Mouse (Mus musculus) left cerebral cortex, postnatal 4 days (tissue): ENCODE data around the gene Klhl25. TPM values are rescaled to one million over a fixed set of nuclear protein-coding genes. Genes with fewer than 3 reads are reported as not detected.
"Not testable (repeated sequence)": the region's sequence is repeated elsewhere in the genome, so short reads cannot be mapped to it uniquely, and the experiment has no call there.

Experiments
- DNase-seq: peaks from one replicate; pipeline ENCODE4 v3.0.0-alpha.2; 2022
- intact Hi-C: fragments of 180-260 bp; cut with DNase I; formaldehyde crosslinking; loops from one replicate; pipeline ENCODE4 v1.15.1; 2025
- total RNA-seq, 2 experiments: library from RNA; stranded (reverse); gene quantifications; 2 replicates each; pipeline ENCODE4 v1.2.3; 2021

The Klhl25 gene
- total RNA-seq, 2 experiments from 2014 or later: 29.6 to 33.5 TPM

GRCm38 (mm10) chr7:75842306-75842705, 5.8 kb upstream of the Klhl25 start:
- intact Hi-C loops: no loop called here
- no peak for DNase-seq

- DNase-seq: no peak
- intact Hi-C loops: no loop called here
Measured at GRCm38 (mm10) chr7:75845936-75846335, 2.2 kb upstream of the Klhl25 start.

- intact Hi-C loops: no loop called here
Measured at GRCm38 (mm10) chr7:75846942-75847341, 1.2 kb upstream of the Klhl25 start.

GRCm38 (mm10) chr7:75847489-75847888, 621 bp upstream of the Klhl25 start:
- intact Hi-C loops: no loop called here
- DNase-seq: no peak

More at GRCm38 (mm10) chr7:75846942-75847341, 1.2 kb upstream of the Klhl25 start:
- DNase-seq: no peak

GRCm38 (mm10) chr7:75848776-75849670, 913 bp downstream of the Klhl25 start:
- DNase-seq: peak; percentile 46
- intact Hi-C loops: no loop called here

- intact Hi-C loops: not testable (repeated sequence)
- peak; percentile 51 for DNase-seq
Measured at GRCm38 (mm10) chr7:75850396-75850795, 2.3 kb downstream of the Klhl25 start.

GRCm38 (mm10) chr7:75851290-75851689, 3.2 kb downstream of the Klhl25 start:
- intact Hi-C loops: no loop called here

GRCm38 (mm10) chr7:75852363-75852762, 4.3 kb downstream of the Klhl25 start:
- intact Hi-C loops: no loop called here
- DNase-seq: peak; percentile 89

More at GRCm38 (mm10) chr7:75851290-75851689, 3.2 kb downstream of the Klhl25 start:
- no peak for DNase-seq

GRCm38 (mm10) chr7:75853171-75853830, 5.2 kb downstream of the Klhl25 start:
- intact Hi-C loops: no loop called here
- DNase-seq: no peak

GRCm38 (mm10) chr7:75854231-75854925, 6.3 kb downstream of the Klhl25 start:
- intact Hi-C loops: no loop called here
- DNase-seq: peak; percentile 57

GRCm38 (mm10) chr7:75855028-75855427, 6.9 kb downstream of the Klhl25 start:
- no peak for DNase-seq
- intact Hi-C loops: no loop called here

GRCm38 (mm10) chr7:75856259-75856658, 8.1 kb downstream of the Klhl25 start:
- no peak for DNase-seq
- intact Hi-C loops: no loop called here

- intact Hi-C loops: no loop called here
- peak; percentile 57 for DNase-seq
Measured at GRCm38 (mm10) chr7:75859771-75860196, 11.7 kb downstream of the Klhl25 start.

GRCm38 (mm10) chr7:75861638-75862426, 13.7 kb downstream of the Klhl25 start:
- peak; percentile 40 for DNase-seq
- intact Hi-C loops: not testable (repeated sequence)

- DNase-seq, intact Hi-C loops: not testable (repeated sequence)
Measured at GRCm38 (mm10) chr7:75862427-75862781, 14.3 kb downstream of the Klhl25 start.

- intact Hi-C loops: not testable (repeated sequence)
Measured at GRCm38 (mm10) chr7:75863248-75863911, 15.3 kb downstream of the Klhl25 start.

GRCm38 (mm10) chr7:75865026-75865425, 16.9 kb downstream of the Klhl25 start:
- intact Hi-C loops: no loop called here
- no peak for DNase-seq

More at GRCm38 (mm10) chr7:75863248-75863911, 15.3 kb downstream of the Klhl25 start:
- not testable (repeated sequence) for DNase-seq

GRCm38 (mm10) chr7:75866557-75866956, 18.4 kb downstream of the Klhl25 start:
- no peak for DNase-seq
- intact Hi-C loops: no loop called here

- intact Hi-C loops: no loop called here
Measured at GRCm38 (mm10) chr7:75868687-75869086, 20.6 kb downstream of the Klhl25 start.

GRCm38 (mm10) chr7:75870551-75870950, 22.4 kb downstream of the Klhl25 start:
- intact Hi-C loops: no loop called here
- no peak for DNase-seq

More at GRCm38 (mm10) chr7:75868687-75869086, 20.6 kb downstream of the Klhl25 start:
- DNase-seq: no peak
